Mouse (Mus musculus): ENCODE measurements at regions not wholly inside any gene's neighbourhood (a gene's known extent, or its start where the extent isn't known, plus 50 kb on each side); places are given as distances from the start of the nearest gene placed in this dataset.

DNA sequence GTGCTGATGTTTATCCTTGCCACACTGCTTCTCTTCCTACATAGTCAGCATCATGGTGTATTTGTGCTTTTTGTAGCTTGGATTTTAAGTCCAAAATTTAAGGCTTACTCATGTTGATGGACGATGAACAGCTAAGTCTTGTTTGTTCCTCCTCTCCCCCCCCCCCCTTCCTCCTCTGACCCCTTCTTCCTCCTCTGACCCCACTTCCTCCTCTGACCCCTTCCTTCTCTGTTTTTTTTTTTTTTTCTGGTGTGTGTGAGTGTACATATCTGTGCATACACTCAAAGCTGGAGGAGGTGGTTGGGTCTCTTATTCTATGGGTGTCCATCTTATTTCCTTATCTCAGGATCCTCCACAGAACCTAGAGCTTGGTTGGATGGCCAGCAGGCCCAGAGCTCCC is 87.0 kb upstream of the Lsm6 start:
- H3K9me3 ChIP-seq (ENCODE audit: control insufficient read depth, low read length): no peaks in the 10 kb centered on the region
- H3K9ac ChIP-seq (replicated peaks): no peak overlapping the region
- no peak overlapping the region for H3K4me3 ChIP-seq (ENCODE audit: insufficient read depth in 1 of 2, low read depth in 2 of 2, low read length in 2 of 2)
- no peaks in the 10 kb centered on the region for H3K4me1 ChIP-seq (replicated peaks; ENCODE audit: control insufficient read depth in 2 of 2, insufficient read depth in 2 of 2, low read length in 1 of 2)
- WGBS (ENCODE audit: insufficient replicate concordance): 22% methylated on average over 1 of the region's 1 CpGs
- no peaks in the 10 kb centered on the region for H3K36me3 ChIP-seq (replicated peaks; ENCODE audit: control insufficient read depth, insufficient read depth, low read depth)
- DNase-seq (ENCODE audit: low read depth in 3 of 3, low spot score in 3 of 3) (no peak), ATAC-seq (ENCODE audit: insufficient read depth) (no peak)
- no peak for TF ChIP-seq EP300 (IDR thresholded peaks at IDR 0.05; ENCODE audit: low read depth)
- TF ChIP-seq CTCF (IDR thresholded peaks at IDR 0.05; ENCODE audit: low read depth): no peak
- H3K4me2 ChIP-seq (ENCODE audit: low read depth): no peak overlapping the region
- H3K27me3 ChIP-seq (ENCODE audit: control insufficient read depth, insufficient read depth, low read length): no peaks in the 10 kb centered on the region
- no peak overlapping the region for H3K27ac ChIP-seq

DNA sequence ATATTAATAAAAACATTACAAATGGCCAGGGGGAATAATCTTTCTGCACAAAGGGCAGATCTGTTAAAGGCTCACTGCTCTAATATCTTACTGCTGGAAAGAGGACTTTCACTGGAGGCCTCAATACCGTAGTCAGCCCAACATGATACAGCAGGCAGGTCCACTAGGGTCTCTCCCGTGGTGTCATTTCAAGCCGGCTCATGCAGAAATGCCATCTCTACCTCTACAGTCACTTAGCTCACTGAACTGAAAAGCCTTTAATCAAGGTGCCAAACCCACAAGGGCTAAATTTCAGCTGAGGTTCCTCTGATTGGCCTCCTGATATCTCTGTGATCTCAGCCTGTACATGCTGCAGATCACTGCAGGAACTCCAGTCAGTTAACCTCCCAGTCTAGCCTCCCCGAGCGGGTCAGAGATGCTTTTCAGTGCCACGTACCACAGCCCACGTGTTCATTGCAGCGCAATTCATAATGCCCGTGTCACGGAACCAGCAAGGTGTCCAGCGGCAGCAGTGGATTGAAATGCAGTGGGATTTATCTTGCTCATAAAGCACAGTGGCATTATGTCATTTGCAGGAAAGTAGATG is 90.4 kb upstream of the Lsm6 start:
- Histone ChIP-seq H3K9me3 (ENCODE audit: control insufficient read depth, low read length) (no peaks in the 10 kb centered on the region), H3K27ac (no peak overlapping the region), H3K4me3 (ENCODE audit: insufficient read depth in 1 of 2, low read depth in 2 of 2, low read length in 2 of 2) (no peak overlapping the region), H3K9ac (replicated peaks) (no peak overlapping the region), H3K4me1 (replicated peaks; ENCODE audit: control insufficient read depth in 2 of 2, insufficient read depth in 2 of 2, low read length in 1 of 2) (no peaks in the 10 kb centered on the region), H3K27me3 (ENCODE audit: control insufficient read depth, insufficient read depth, low read length) (no peaks in the 10 kb centered on the region), H3K4me2 (ENCODE audit: low read depth) (no peak overlapping the region), H3K36me3 (replicated peaks; ENCODE audit: control insufficient read depth, insufficient read depth, low read depth) (no peaks in the 10 kb centered on the region)
- no peak for TF ChIP-seq EP300 (IDR thresholded peaks at IDR 0.05; ENCODE audit: low read depth)
- no peak for TF ChIP-seq CTCF (IDR thresholded peaks at IDR 0.05; ENCODE audit: low read depth)
- DNase-seq (ENCODE audit: low read depth in 3 of 3, low spot score in 3 of 3) (no peak), ATAC-seq (ENCODE audit: insufficient read depth) (no peak)
- WGBS (ENCODE audit: insufficient replicate concordance): 72% methylated on average over 11 of the region's 11 CpGs

DNA sequence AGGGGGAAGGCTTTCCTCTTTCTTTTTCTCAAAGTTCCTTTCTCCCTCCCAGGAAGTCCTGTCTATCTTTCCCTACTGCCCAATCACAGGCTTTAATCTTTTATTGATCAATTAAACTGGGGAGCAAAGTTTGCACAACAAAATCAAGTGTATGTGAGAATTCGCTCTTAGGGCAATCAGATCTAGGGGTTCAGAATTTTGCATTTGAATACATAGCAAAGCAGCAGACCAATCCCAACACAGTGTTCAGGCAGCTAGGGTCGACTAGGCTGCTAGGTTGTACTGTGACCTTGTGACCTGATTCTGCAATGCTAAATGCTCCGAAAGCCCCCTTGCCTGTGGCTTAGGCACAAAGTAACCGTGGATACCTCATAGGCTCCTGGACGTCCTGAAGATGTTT is 91.5 kb upstream of the Lsm6 start:
- Histone ChIP-seq H3K36me3 (replicated peaks; ENCODE audit: control insufficient read depth, insufficient read depth, low read depth) (no peaks in the 10 kb centered on the region), H3K4me1 (replicated peaks; ENCODE audit: control insufficient read depth in 2 of 2, insufficient read depth in 2 of 2, low read length in 1 of 2) (no peaks in the 10 kb centered on the region), H3K4me2 (ENCODE audit: low read depth) (no peak overlapping the region), H3K9me3 (ENCODE audit: control insufficient read depth, low read length) (no peaks in the 10 kb centered on the region), H3K27me3 (ENCODE audit: control insufficient read depth, insufficient read depth, low read length) (no peaks in the 10 kb centered on the region), H3K4me3 (ENCODE audit: insufficient read depth in 1 of 2, low read depth in 2 of 2, low read length in 2 of 2) (no peak overlapping the region), H3K27ac (no peak overlapping the region), H3K9ac (replicated peaks) (no peak overlapping the region)
- TF ChIP-seq EP300 (IDR thresholded peaks at IDR 0.05; ENCODE audit: low read depth): no peak
- TF ChIP-seq CTCF (IDR thresholded peaks at IDR 0.05; ENCODE audit: low read depth): no peak
- ATAC-seq (ENCODE audit: insufficient read depth) (no peak), DNase-seq (ENCODE audit: low read depth in 3 of 3, low spot score in 3 of 3) (no peak)
- 53% methylated on average over 5 of the region's 5 CpGs for WGBS (ENCODE audit: insufficient replicate concordance)

DNA sequence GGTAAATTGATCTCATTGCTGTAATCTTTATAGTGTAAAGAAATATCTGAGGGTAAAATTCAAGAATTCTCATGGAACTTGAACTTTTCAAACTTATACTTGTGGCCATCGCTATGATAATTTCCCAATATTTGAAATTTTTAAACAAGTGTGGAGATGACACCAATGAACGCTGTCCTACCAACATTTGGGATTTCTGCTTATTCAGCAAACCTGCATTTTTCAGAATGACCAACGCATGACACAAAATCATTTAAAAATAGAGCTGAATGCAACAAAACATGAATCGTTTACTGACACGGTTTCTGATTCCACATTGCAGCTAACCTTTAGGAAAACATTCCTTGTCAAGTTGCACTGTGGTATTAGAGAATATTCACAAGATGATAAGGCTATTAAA is 92.9 kb upstream of the Lsm6 start:
- no peaks in the 10 kb centered on the region for H3K9me3 ChIP-seq (ENCODE audit: control insufficient read depth, low read length)
- DNase-seq (ENCODE audit: low read depth in 3 of 3, low spot score in 3 of 3) (no peak), ATAC-seq (ENCODE audit: insufficient read depth) (no peak)
- H3K4me2 ChIP-seq (ENCODE audit: low read depth): no peak overlapping the region
- no peak overlapping the region for H3K27ac ChIP-seq
- H3K36me3 ChIP-seq (replicated peaks; ENCODE audit: control insufficient read depth, insufficient read depth, low read depth): no peaks in the 10 kb centered on the region
- 72% methylated on average over 5 of the region's 5 CpGs for WGBS (ENCODE audit: insufficient replicate concordance)
- H3K4me1 ChIP-seq (replicated peaks; ENCODE audit: control insufficient read depth in 2 of 2, insufficient read depth in 2 of 2, low read length in 1 of 2): no peaks in the 10 kb centered on the region
- no peak overlapping the region for H3K4me3 ChIP-seq (ENCODE audit: insufficient read depth in 1 of 2, low read depth in 2 of 2, low read length in 2 of 2)
- TF ChIP-seq CTCF (IDR thresholded peaks at IDR 0.05; ENCODE audit: low read depth) (no peak), EP300 (IDR thresholded peaks at IDR 0.05; ENCODE audit: low read depth) (no peak)
- no peak overlapping the region for H3K9ac ChIP-seq (replicated peaks)
- no peaks in the 10 kb centered on the region for H3K27me3 ChIP-seq (ENCODE audit: control insufficient read depth, insufficient read depth, low read length)

DNA sequence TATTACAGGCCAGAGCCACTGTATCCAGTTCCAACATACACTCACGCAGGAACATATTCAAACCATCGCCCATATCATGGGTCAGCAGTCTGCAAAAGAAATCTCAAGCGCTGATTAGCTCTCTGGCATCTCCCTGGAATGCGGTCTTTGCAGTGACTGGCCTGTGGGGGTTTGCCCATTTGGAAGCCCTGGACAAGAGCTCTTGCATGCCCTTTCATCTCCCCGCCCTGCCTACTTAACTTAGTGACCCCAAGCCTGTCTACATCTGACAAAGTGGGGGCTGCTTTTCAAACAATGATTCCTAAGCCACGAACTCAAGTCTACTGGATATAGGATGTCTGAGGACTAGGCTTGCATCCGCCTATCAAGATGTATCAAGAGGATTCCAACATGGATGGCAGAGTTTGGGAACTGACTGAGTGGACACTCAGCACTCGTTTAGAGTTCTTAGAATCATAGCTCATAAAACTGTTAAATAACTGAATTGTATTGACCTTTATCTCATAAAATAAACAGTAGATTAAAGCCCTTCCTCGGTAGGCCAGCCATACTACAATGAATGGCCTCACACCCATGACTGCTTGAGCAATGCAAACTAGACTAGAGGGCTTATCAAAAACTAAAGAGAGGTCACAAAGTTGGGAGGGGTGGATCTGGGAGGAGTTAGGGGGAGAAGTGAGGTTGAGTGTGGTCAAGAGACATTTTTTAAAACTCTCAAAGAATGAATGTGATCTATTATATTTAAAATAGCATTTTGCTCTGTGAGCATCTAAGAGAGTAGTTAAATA is 97.4 kb upstream of the Zfp827 start:
- no peaks in the 10 kb centered on the region for H3K4me1 ChIP-seq (replicated peaks; ENCODE audit: control insufficient read depth in 2 of 2, insufficient read depth in 2 of 2, low read length in 1 of 2)
- no peaks in the 10 kb centered on the region for H3K27me3 ChIP-seq (ENCODE audit: control insufficient read depth, insufficient read depth, low read length)
- 58% methylated on average over 9 of the region's 9 CpGs for WGBS (ENCODE audit: insufficient replicate concordance)
- no peak for TF ChIP-seq EP300 (IDR thresholded peaks at IDR 0.05; ENCODE audit: low read depth)
- TF ChIP-seq CTCF (IDR thresholded peaks at IDR 0.05; ENCODE audit: low read depth): no peak
- no peak overlapping the region for H3K27ac ChIP-seq
- H3K4me3 ChIP-seq (ENCODE audit: insufficient read depth in 1 of 2, low read depth in 2 of 2, low read length in 2 of 2): no peak overlapping the region
- no peaks in the 10 kb centered on the region for H3K36me3 ChIP-seq (replicated peaks; ENCODE audit: control insufficient read depth, insufficient read depth, low read depth)
- no peak overlapping the region for H3K4me2 ChIP-seq (ENCODE audit: low read depth)
- H3K9ac ChIP-seq (replicated peaks): no peak overlapping the region
- no peak for DNase-seq (ENCODE audit: low read depth in 3 of 3, low spot score in 3 of 3)
- ATAC-seq (ENCODE audit: insufficient read depth): no peak
- no peaks in the 10 kb centered on the region for H3K9me3 ChIP-seq (ENCODE audit: control insufficient read depth, low read length)

All from liver, embryonic 14.5 days (tissue).